Mouse (Mus musculus) neural tube, embryonic 14.5 days (tissue): Measurements from ENCODE around the gene Hist2h3c1. TPM values are rescaled to one million over a fixed set of nuclear protein-coding genes. Genes with fewer than 3 reads are reported as not detected.
"Not testable (repeated sequence)": the region's sequence is repeated elsewhere in the genome, so short reads cannot be mapped to it uniquely, and the experiment has no call there.

Experiments
- ATAC-seq: fragments of 200-750 bp; cut with Nextera tagmentation; 2 replicates; pipeline ENCODE4 v1.8.0; 2017; ENCODE audit warnings: low read depth, mild to moderate bottlenecking, moderate TSS enrichment, moderate library complexity
- H3K27ac ChIP-seq: fragments of 300-500 bp; sonication (generic); 2 replicates; pipeline ENCODE4 v1.5.1; 2014; ENCODE audit warnings: low read depth, mild to moderate bottlenecking, control low read depth, low read length, moderate library complexity, mixed read lengths
- H3K27me3 ChIP-seq: fragments of 300-500 bp; sonication (generic); 2 replicates; pipeline ENCODE4 v1.6.1; 2014; ENCODE audit warnings: low read length; ENCODE audit not compliant: control insufficient read depth, insufficient read depth
- H3K36me3 ChIP-seq: fragments of 300-500 bp; sonication (generic); 2 replicates; pipeline ENCODE4 v1.6.1; 2014; ENCODE audit warnings: low read length, mixed read lengths; ENCODE audit not compliant: control insufficient read depth, insufficient read depth
- H3K4me1 ChIP-seq: fragments of 300-500 bp; sonication (generic); 2 replicates; pipeline ENCODE4 v1.6.1; 2014; ENCODE audit warnings: low read length; ENCODE audit not compliant: control insufficient read depth, insufficient read depth
- H3K4me2 ChIP-seq: fragments of 300-500 bp; sonication (generic); 2 replicates; pipeline ENCODE4 v1.6.1; 2014; ENCODE audit warnings: mild to moderate bottlenecking, low read depth, low read length, control low read depth
- H3K4me3 ChIP-seq: fragments of 300-500 bp; sonication (generic); 2 replicates; pipeline ENCODE4 v1.5.1; 2014; ENCODE audit warnings: low read depth, low read length, control low read depth, mixed read lengths
- H3K9ac ChIP-seq: fragments of 300-500 bp; sonication (generic); replicated peaks from 2 replicates; pipeline ENCODE4 v1.6.1; 2014; ENCODE audit warnings: low read depth, mild to moderate bottlenecking, control low read depth, low read length, mixed read lengths
- H3K9me3 ChIP-seq: fragments of 300-500 bp; sonication (generic); 2 replicates; pipeline ENCODE4 v1.6.1; 2016; ENCODE audit warnings: low read length; ENCODE audit not compliant: control insufficient read depth
- WGBS: fragments of 180-500 bp; shearing (Covaris S2); extraction: QIAGEN DNeasy Blood & Tissue Kit; methylation state at CpG from one replicate; pipeline ENCODE4 v1.1.7; 2014; 5-methylcytosine and 5-hydroxymethylcytosine counted together
- polyA plus RNA-seq: library from polyadenylated mRNA; unstranded; fragments of >200 nt; fragmentation: Nextera tagmentation; extraction: Ambion mirVana; gene quantifications from 2 replicates; pipeline ENCODE4 v1.2.1, GENCODE M21; 2014

Gene Hist2h3c1
- polyA plus RNA-seq, 1 experiment from 2014 or later, result 0.67 TPM

DNA sequence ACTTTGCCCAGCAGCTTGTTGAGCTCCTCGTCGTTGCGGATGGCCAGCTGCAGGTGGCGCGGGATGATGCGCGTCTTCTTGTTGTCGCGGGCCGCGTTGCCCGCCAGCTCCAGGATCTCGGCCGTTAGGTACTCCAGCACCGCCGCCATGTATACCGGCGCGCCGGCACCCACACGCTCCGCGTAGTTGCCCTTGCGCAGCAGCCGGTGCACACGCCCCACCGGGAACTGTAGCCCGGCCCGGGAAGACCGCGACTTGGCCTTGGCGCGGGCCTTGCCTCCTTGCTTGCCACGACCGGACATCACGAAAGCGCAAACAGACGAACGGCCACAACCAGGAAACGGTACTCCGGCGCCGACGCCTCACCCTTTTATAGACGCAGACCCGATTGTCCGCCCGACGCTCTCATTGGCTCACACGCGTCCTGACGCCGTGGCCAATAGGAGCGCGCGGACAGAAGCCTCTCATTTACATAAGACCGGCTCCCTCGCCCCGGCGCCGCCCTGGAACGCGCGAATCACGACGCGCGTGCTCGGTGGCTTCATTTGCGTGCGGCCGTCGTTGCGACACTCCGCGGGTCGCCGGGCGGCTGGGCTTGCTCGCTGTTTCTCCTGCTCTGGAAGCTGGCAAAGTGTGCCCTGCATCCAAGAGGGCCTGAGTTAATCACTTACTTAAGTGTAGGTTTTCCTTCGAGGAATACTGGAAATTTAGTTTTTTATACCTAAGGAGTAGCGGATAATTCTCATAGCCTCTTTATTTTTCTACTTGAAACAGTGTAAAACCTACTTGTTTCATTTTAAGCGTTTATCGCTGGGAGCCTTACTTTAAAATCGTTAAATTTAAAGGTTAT is 6.3 kb upstream of the Hist2h3c1 start, which contains the start of gene Hist2h2aa2:
Gene Hist2h2aa2 (minus strand): TSS at position 328 of the 850 bp plus-strand sequence.
- peak; percentile 90 for ATAC-seq
- 5% methylated on average over 22 of the region's 85 CpGs for WGBS
- Histone ChIP-seq H3K4me2 (peak within 1 kb of the TSS; percentile 40), H3K4me1 (peaks cover 12% of the 10 kb centered on the region), H3K9ac (peak within 1 kb of the TSS; percentile 8), H3K4me3 (peak within 1 kb of the TSS; percentile 28), H3K27ac (peak within 1 kb of the TSS; percentile 70; the same call in 1 of the 2 replicates)
- not testable (repeated sequence) for H3K27me3 ChIP-seq, H3K36me3 ChIP-seq, H3K9me3 ChIP-seq

DNA sequence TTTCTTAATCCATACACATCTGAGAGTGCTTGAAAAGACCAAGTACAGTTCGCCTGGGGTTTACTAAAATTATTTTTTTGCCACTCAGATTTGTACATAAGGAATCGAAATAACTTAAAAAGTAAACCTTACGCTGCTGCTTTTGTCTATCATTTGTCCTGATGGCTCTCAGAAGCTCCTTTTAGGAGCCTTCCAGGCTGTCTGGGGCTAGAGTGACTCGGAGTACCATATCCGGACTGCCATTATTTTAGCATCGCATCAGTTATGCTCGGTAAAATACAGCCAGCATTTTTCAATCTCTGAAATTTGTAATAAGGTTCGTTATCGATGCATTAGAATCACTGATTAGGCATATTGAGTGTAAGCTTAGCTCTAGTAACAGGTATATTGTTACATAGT is 5.7 kb upstream of the Hist2h3c1 start:
- peak overlapping the region; percentile 28 for H3K4me3 ChIP-seq
- H3K9ac ChIP-seq, result peak overlapping the region; percentile 8
- H3K4me2 ChIP-seq, result peak overlapping the region; percentile 40
- WGBS, result 74% methylated on average over 9 of the region's 9 CpGs
- H3K27ac ChIP-seq, result peak overlapping the region; percentile 67; the same call in 1 of the 2 replicates
- no peak for ATAC-seq
- H3K9me3 ChIP-seq, result no peaks in the 10 kb centered on the region
- H3K4me1 ChIP-seq, result peaks cover 12% of the 10 kb centered on the region
- no peaks in the 10 kb centered on the region for H3K36me3 ChIP-seq
- H3K27me3 ChIP-seq, result no peaks in the 10 kb centered on the region

DNA sequence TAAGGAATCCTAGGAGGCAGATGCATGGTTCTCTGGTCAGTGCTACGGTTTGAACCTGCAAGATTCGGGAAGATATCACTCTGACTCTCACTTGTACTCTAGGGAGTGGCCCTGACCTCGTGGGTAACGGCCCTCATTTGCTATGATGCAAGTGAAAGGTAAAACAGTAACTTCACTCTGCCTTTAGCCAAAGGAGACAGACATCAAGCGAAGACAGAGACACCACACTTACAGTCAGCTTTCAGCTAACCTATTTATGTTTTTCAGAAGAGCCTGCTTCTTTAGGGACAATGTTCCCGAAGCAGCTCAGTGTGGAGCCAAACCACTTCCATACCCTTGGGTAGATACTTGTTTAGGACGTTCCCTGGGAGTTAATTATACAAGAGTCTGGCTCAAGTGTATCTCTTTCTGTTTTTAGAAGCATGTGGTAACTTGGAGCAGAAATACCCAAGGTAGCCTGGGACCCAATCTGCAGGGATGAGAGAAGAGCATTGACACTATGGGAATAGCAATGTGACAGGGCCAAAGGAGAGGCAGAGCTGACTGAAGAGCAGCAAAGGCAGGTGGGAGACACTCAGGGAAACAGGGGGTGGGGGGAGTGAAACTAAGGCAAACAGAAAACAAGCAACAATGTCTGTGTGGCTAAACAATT is 2.4 kb upstream of the Hist2h3c1 start:
- 89% methylated on average over 7 of the region's 7 CpGs for WGBS
- H3K27me3 ChIP-seq, result no peaks in the 10 kb centered on the region
- no peaks in the 10 kb centered on the region for H3K36me3 ChIP-seq
- no peak for ATAC-seq
- H3K9ac ChIP-seq, result no peak overlapping the region
- H3K4me3 ChIP-seq, result peak overlapping the region; percentile 42
- H3K4me2 ChIP-seq, result peak overlapping the region; percentile 57
- peak overlapping the region; percentile 92; the same call in 1 of the 2 replicates for H3K27ac ChIP-seq
- H3K4me1 ChIP-seq, result peaks cover 12% of the 10 kb centered on the region
- no peaks in the 10 kb centered on the region for H3K9me3 ChIP-seq

DNA sequence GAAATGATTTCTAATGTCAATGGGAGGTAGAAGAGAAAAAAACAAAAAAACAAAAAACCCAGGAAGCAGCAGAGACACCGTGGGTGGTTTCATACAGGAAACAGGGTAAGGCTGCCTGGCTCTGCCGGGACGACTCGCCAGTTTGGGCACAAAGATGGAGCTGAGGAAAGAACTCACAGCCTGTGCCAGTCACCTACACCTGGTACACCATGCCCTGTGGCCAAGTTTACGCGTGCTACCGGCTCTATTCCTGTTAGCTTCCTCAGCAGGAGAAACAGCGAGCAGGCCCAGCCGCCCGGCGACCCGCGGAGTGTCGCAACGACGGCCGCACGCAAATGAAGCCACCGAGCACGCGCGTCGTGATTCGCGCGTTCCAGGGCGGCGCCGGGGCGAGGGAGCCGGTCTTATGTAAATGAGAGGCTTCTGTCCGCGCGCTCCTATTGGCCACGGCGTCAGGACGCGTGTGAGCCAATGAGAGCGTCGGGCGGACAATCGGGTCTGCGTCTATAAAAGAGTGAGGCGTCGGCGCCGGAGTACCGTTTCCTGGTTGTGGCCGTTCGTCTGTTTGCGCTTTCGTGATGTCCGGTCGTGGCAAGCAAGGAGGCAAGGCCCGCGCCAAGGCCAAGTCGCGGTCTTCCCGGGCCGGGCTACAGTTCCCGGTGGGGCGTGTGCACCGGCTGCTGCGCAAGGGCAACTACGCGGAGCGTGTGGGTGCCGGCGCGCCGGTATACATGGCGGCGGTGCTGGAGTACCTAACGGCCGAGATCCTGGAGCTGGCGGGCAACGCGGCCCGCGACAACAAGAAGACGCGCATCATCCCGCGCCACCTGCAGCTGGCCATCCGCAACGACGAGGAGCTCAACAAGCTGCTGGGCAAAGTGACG is 1.2 kb upstream of the Hist2h3c1 start, which contains the start of gene Hist2h2aa1:
Gene Hist2h2aa1 (plus strand): TSS at position 495 of the 884 bp plus-strand sequence.
- H3K9me3 ChIP-seq, H3K27me3 ChIP-seq, H3K36me3 ChIP-seq: not testable (repeated sequence)
- Histone ChIP-seq H3K27ac (peak within 1 kb of the TSS; percentile 92), H3K4me1 (peaks cover 12% of the 10 kb centered on the region), H3K4me3 (peak within 1 kb of the TSS; percentile 42), H3K4me2 (peak within 1 kb of the TSS; percentile 57), H3K9ac (peak within 1 kb of the TSS; percentile 62)
- under 1% methylated on average over 22 of the region's 88 CpGs for WGBS
- ATAC-seq, result peak; percentile 92

DNA sequence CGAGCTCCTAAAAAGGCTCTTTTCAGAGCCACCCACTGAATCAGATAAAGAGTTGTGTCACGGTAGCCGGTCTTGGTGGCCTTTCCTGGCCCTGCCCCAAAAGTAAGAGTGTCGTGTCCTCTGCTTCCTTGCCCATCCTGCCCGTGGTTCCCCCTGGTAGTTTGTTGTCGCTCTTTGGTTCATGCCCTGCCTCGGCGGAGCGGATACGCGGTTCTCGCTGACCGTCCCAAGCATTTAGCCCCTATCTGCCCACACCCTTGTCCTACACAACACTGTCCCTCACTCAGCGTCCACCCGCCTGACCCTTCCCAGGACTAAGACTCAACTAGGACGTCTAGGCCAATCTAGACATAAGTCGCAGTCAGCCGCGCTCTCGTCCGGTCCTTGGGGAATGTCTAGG is 467 bp upstream of the Hist2h3c1 start:
- WGBS, result under 1% methylated on average over 10 of the region's 21 CpGs
- Histone ChIP-seq H3K4me3 (peak overlapping the region; percentile 24), H3K4me2 (peak overlapping the region; percentile 29; the same call in 1 of the 2 replicates)
- H3K36me3 ChIP-seq, H3K27me3 ChIP-seq, H3K27ac ChIP-seq, ATAC-seq, H3K9ac ChIP-seq, H3K9me3 ChIP-seq, H3K4me1 ChIP-seq: not testable (repeated sequence)

DNA sequence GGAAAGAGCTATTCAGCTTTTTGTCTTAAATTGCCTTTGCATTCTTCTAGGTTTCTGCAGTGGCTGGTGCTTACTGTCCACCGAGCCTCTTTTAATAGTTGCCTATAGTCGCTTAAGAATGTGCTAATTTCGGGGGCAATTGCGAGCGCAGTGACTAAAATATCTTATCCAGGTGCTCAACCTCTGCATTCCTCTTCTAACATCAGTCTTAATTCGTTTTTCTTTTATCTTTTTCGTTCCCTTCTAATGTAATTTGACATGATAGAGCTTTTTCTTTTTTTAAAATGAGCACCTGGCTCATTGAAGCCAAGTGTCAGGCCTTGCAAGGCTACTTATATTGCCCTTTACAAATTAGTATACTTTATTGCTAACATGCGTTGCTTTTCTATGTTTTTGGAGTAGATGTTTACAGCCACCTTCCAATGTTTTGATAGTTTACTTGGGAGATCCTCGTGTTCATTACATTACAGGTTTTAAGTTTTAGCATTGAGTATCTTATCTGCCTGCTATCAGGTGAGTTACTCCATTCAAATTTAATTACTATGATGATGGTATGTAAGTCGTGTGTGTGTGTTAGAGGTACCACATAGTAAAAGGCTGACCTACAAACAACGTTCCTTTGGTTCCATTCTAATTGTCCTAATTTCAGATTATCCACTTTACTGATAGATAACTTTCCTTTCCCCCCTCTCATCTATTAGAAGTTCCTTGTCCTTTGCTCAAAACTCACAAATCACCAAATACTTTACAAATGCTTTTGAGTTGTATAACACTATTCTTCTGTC is 1.1 kb downstream of the Hist2h3c1 start:
- WGBS, result 3% methylated on average over 11 of the region's 11 CpGs
- H3K9ac ChIP-seq, result no peak overlapping the region
- H3K36me3 ChIP-seq, result no peaks in the 10 kb centered on the region
- ATAC-seq, result no peak
- peak overlapping the region; percentile 17; the same call in 1 of the 2 replicates for H3K4me3 ChIP-seq
- peak overlapping the region; percentile 32; the same call in 1 of the 2 replicates for H3K4me2 ChIP-seq
- H3K4me1 ChIP-seq, result peaks cover 10% of the 10 kb centered on the region
- H3K27ac ChIP-seq, result no peak overlapping the region
- H3K27me3 ChIP-seq, result no peaks in the 10 kb centered on the region
- no peaks in the 10 kb centered on the region for H3K9me3 ChIP-seq

DNA sequence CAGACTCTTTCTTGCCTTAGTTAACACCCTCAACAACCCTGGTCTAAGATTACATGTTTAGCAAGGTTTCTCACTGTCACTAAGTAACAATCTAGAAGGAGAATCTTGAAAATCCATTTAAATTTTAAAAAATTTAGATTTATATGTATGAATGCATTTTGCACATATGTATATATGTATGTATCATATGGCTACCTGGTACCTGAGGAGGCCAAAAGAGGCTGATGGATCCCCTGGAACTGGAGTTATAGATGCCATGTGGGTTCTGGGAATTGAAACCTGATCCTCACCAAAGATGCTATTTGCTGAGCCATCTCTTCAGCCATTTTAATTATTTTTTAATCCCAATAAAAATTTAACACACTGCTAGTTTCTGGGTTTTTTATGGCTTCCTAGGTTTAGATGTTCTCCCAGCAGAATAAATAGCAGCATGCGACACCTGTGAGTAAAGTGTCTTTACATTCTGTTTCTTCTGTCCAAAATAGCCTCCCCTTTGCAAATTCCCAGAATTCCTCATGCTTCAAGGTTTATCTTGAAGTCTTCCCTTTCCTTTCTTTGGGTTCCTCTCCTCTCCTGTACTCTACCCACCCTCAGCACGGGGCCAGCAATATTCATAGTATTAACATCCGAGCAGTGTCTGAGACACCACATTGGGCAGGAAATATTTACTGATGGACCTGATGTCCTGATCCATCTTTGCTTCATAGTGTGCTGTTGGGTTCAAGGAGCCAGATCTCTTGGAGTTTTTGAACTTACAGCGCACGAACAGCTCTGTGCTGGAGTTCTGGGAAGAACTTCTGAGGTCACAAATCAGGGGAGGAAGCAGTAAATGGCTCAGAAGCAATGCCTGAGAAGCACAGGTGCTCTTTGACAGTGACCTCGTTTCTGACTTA is 1.9 kb downstream of the Hist2h3c1 start:
- Histone ChIP-seq H3K4me2 (no peak overlapping the region; the same call in 1 of the 2 replicates), H3K36me3 (no peaks in the 10 kb centered on the region), H3K9me3 (no peaks in the 10 kb centered on the region), H3K9ac (no peak overlapping the region), H3K4me3 (no peak overlapping the region), H3K27ac (no peak overlapping the region), H3K27me3 (no peaks in the 10 kb centered on the region), H3K4me1 (peaks cover 10% of the 10 kb centered on the region)
- ATAC-seq, result no peak
- WGBS, result 50% methylated on average over 6 of the region's 6 CpGs
